Mouse (Mus musculus): ENCODE results near the gene Esrrb.

The Esrrb gene

GRCm38 (mm10) chr12:86565996-86566395 is 205.1 kb downstream of the Esrrb start:
- DNase-seq (ENCODE audit: low read depth, low spot score) = no peak

Measured in ES-CJ7 (cell line).